Mouse (Mus musculus): ENCODE measurements around the gene Osbpl7.

The Osbpl7 gene

DNA sequence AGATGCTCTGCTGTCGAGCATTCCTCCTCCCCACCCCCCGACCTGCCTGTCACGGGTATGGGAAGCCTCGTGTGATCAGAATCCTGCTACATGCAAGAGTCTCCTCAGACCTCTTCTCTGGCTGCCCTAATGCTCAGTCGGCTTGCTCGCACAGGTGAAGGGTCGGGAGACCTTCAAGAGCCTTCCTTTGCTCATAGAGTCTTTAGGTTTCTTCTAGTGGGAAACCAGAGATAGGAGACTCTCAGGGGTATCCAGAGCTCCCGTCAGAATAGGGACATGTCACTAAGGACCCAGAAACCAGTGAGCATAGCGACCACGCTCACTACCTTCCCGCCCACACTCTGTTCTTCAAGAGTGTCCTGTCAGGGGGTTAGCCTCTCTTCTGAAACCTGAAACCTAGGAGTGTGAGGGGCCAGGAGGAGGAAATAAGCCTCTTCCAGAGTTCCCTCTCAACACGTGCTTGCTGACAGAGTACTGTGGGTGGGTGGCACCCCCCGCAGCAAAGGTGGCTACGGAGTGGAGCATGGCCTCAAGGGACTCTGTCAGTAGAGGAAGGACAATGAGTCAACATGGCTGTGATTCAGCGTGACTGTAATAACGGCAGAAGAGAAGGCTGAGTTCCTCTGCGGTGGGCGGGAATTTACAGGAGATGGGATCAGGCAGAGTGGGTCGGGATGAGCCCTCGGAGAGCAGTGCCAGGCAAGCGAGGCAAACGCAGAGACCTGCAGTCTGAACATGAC lies 33.1 kb downstream of the Osbpl7 start:
- DNase-seq (ENCODE audit: low spot score) = no peak

DNA sequence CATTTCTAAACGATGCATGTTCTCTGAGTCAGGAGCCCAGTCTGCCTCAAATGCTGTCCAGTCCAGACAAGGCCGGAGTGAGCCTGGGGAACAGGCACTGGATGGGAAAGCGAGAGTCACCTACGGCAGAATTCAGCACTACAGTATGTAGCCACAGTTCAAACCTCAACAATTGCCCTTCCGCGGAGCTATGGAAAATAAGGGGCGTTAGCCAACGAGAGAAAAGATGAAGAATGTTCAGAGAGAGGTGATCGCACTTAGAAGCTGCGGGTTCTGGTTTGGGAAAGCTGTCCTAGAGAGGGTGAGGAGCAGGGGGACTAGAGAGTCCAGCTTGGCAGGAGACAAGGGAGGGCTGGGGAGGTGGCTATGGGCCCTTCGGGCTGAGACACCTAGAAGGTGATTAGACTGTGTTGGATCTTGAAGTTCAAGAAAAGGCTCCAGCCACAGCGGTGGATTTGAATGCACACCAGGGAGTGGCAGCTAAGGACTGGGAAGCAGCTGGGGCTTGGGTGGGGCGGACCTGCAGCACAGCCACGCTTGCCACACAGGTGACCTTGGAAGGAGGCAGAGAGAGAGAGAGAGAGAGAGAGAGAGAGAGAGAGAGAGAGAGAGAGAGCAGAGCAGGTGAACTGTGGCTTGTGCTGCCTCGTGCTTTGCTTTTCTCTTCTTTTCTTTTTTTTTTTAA lies 34.5 kb downstream of the Osbpl7 start:
- DNase-seq (ENCODE audit: low spot score) = no peak

DNA sequence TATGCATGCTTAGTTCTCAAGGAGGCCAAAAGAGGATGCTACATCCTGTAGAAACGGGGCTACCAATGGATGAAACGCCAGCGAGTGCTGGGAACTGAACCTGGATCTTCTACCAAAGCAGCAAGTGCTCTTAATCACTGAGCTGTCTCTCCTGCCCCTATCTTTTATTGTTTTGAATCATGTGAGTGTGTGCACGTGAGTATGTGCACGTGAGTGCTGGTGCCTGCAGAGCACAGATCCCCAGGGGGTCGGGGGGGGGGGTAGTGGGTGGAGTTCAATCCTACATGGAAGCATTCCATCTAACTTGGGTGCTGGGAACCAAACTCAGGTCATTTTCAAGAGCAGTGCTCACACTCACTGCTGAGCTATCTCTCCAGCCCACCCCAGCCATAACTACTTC lies 35.9 kb downstream of the Osbpl7 start:
- DNase-seq (ENCODE audit: low spot score) = no peak

DNA sequence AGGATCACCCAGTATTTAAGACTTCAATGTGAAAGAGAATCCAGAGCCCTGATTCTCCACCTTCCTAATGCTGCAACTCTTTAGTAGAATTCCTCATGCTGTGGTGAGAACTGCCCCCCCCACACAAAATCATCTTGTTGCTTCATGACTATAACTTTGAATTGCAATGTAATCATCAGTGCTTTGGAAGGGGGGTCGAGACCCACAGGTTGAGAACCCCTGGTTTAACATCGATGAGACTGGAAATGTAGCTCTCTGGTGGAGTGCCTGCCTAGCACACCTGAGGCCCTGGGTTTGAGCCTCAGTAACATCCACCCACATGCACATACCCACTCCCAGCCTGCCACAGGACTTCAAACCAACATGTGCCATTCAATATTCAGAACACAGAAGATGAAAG lies 44.2 kb downstream of the Osbpl7 start:
- no peak for DNase-seq (ENCODE audit: low spot score)

DNA sequence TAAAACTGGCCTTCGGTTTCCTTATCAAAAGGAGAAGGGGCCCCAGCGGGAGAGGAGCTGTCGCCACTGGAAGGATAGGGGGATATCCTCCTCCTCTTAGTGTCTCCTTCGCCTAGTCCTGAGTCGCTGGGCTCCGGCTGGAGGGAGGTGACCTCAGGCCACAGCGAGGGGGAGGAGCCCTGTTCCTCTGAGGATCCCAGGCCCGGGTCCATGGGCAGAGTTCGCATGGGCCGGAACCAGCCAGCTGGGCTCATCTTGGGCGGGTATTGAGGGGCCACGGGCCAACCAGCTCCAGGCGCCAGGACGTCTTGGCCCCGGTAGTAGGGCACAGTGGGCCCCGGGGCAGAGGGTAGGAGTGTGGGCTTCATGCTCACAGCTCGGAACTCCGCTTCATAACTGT lies 48.4 kb downstream of the Osbpl7 start:
- DNase-seq (ENCODE audit: low spot score) = peak; percentile 10

DNA sequence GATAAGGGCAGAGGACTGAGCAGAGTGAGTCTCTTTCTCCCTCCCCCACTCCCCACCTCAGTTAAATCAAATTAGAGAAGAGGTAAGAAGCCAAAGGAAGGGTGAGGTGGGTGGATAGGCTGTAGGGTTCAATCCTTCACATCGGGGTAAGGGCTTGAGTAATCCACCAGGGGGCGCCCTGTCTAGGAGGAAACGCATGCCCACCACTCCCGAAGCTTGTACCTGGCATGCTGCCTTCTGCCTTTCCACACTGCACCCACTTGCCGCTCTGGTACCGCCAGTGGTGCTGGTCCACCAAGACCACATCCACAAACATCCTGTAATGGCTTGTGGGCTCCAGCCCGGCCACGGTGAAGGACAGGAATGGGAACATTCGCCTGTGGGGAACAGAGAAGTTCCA lies 51.3 kb downstream of the Osbpl7 start:
- DNase-seq (ENCODE audit: low spot score) = peak; percentile 74

DNA sequence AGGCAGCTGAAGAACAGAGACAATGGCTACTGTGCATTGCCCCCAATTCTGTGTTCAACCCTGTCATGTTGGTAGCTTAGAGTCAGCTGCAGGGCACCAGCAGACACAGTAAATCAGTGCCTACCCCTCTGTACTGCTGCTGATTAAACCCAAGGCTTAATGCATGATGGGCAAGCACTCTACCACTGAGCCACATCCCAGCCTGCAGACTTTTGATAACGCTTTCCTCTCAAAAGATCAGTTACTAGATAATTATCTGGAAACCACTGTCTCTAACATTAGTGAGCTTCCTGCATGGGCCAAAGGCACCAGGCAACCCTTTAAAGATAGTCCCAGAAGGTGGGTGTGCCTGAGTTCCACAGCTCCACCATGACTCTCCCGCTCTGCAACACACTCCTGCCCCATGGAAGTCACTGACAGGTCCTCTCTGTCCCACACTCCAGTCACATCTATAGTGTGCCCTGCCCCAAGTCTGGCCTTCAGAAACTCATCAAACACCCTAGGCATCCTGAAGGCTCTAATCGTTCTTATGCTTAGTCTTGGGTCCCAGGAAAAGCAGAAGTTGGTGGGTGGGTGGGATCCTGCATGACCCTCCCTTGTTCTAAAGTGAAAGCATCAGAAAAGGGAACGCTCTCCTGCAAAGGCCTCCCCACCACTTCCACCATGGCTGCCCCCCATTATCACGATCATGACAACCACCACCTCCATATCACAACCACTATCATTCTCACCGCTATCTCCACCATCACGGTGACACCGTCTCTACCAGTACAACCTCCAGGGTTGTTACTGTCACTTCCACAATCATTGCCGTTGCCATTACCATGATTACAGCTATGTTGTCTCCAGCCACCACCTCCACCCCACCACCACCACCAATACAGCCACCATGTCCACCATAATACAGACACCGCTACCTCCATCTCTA lies 53.0 kb downstream of the Osbpl7 start:
- no peak for DNase-seq (ENCODE audit: low spot score)

DNA sequence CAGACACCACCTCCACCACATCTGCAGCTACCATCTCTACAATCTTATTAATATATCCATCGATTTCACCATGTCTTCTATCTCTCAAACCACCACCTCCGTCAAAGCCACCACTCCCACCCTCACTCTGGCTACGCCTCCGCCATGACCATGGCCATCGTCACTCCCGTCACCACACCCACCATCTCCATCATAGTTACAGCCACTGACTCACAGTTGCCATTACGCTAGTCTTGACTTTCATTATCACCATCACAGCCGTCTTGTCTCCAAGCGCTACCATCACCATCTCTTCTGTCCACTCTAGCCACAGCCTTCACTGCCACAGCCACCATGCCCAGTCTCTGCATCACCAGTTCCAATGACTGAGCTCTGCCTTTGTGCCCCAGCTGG lies 53.7 kb downstream of the Osbpl7 start:
- DNase-seq (ENCODE audit: low spot score) = no peak

DNA sequence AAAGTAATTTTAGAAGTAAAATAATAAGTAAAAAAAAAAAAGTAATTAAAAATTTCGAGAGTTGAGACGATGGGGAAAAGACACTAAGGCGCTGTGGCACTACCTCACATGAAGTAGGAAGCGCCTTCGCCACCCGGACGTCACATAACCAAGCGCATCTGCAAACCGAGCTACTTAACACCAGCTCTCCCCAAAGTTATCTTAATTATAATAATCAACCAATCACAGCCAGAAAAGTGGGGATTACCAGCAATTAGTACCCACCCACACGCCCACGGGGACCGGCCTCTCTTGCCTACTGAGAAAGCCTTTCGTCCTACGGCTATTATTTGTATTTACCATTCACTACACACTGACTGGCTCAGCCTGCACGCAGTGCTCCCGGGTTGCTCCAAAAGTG lies 58.5 kb downstream of the Osbpl7 start:
- DNase-seq (ENCODE audit: low spot score) = no peak

DNA sequence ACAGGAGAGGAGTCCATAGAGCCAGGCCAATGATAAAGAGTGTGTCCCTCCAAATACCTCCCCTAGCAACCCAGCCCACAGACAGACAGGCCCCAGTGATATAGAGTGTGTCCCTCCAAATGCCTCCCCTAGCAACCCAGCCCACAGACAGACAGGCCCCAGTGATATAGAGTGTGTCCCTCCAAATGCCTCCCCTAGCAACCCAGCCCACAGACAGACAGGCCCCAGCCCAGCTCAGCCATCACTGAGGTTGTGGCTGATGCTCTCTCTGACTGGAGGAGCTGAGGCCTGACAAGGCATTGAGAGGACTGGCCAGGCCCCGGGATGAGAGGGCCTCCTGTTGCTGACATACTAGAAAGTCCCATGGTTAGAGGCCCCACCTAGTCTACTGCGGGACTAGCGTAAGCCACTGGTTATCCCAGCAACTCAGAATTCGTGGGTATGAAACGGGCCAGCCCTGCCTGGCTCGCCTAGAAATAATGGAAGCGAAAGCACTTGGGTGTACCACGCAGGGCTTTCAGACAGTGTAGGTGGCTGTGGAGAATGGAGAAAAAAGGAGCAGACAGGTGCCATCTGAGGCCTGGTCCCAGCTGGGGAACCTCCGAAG lies 62.2 kb downstream of the Osbpl7 start:
- no peak for DNase-seq (ENCODE audit: low spot score)

DNA sequence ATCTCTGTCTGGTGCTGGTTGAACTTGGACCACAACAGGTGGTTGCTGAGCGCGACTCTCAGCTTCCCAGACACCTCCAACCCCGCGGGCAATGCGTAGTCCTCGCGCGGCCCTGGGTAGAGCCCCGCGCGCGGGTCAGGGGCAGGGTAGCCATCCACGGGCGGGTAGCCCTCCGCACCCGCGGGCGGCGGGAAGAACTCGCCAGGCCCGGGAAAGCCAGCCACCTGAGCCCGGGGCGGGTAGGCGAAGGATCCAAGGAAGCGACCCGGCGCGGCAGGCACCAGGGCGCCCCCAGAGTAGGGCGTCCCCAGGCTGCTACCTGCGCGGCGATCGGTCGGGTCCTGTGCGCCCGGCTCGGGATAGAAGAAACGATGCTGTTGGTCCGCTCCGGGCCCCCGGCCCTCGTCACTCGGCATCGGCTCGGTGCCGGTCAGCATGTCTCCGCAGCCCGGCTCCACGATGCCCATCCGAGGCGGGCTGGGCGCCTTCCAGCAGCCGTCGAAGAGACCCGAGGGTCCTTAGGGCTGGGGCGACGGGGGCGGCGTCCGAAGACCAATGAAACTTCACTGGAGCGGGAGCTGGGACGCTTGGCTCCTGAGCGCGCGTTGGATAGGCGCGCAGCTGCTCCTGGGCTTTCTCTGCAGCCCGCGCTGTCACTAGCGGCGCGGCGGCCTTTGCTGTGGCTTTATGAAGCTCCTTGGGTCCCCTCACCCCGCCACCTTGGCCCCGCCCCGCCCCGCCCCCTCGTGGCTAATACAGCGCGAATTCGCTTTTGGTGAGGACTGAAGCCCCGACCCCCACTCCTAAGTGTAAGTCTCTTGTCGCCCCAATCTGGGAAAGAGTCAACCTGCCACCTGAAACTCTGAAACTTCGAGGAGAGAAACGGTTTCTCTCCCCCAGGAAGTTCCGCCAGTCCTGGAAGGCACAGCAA lies 64.5 kb downstream of the Osbpl7 start, which contains the start of gene Tbx21:
Tbx21 (minus strand) TSS at position 661 of the 931 bp plus-strand sequence.
- no peak for DNase-seq (ENCODE audit: low spot score)

DNA sequence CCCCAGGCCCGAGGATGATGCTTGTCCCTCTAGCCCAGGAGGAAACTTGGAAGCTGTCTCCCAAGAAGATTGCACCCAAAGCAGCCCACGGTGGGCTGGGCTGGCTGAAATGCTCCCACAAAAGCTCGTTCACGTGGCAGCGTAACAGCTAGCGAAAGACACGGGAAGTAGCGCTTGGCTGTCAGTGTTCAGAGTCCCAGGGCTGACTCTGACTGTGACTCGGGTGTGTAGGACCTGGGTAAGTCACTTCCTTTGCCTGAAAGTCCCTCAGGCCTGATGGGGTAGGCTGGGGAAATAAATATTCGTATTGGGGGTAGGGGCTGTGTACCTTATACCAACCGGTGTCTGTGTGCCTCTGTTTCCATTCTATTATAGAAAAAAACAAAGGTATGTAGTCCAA lies 65.4 kb downstream of the Osbpl7 start:
- DNase-seq (ENCODE audit: low spot score) = no peak

Measured in lung, postnatal 25 days (tissue).